Mouse (Mus musculus) liver, embryonic 12.5 days (tissue): ENCODE measurements around the gene Dennd5a. TPM values are rescaled to one million over a fixed set of nuclear protein-coding genes. Genes with fewer than 3 reads are reported as not detected.

Source experiments
- ATAC-seq: fragments of 200-750 bp; cut with Nextera tagmentation; 2 replicates; pipeline ENCODE4 v1.8.0; 2017; ENCODE audit warnings: moderate number of reproducible peaks, mild to moderate bottlenecking, moderate library complexity
- H3K27ac ChIP-seq: fragments of 300-500 bp; sonication (generic); 2 replicates; pipeline ENCODE4 v1.5.1; 2016; ENCODE audit warnings: mild to moderate bottlenecking
- H3K27me3 ChIP-seq: fragments of 300-500 bp; sonication (generic); replicated peaks from 2 replicates; pipeline ENCODE4 v1.6.1; 2016; ENCODE audit warnings: mild to moderate bottlenecking, moderate library complexity
- H3K36me3 ChIP-seq: fragments of 300-500 bp; sonication (generic); 2 replicates; pipeline ENCODE4 v1.6.1; 2016; ENCODE audit warnings: mild to moderate bottlenecking, moderate library complexity
- H3K4me1 ChIP-seq: fragments of 300-500 bp; sonication (generic); 2 replicates; pipeline ENCODE4 v1.6.1; 2016
- H3K4me2 ChIP-seq: fragments of 300-500 bp; sonication (generic); 2 replicates; pipeline ENCODE4 v1.6.1; 2016; ENCODE audit warnings: mild to moderate bottlenecking, moderate library complexity
- H3K4me3 ChIP-seq: fragments of 300-500 bp; sonication (generic); 2 replicates; pipeline ENCODE4 v1.5.1; 2016; ENCODE audit warnings: mild to moderate bottlenecking, moderate library complexity
- H3K9ac ChIP-seq: fragments of 300-500 bp; sonication (generic); 2 replicates; pipeline ENCODE4 v1.6.1; 2016; ENCODE audit warnings: mild to moderate bottlenecking, moderate library complexity
- H3K9me3 ChIP-seq: fragments of 300-500 bp; sonication (generic); replicated peaks from 2 replicates; pipeline ENCODE4 v1.6.1; 2016; ENCODE audit warnings: mild to moderate bottlenecking, moderate library complexity
- WGBS: fragments of 180-500 bp; shearing (Covaris S2); methylation state at CpG from one replicate; pipeline ENCODE4 v1.1.7; 2016; ENCODE audit not compliant: insufficient replicate concordance; 5-methylcytosine and 5-hydroxymethylcytosine counted together
- polyA plus RNA-seq: library from polyadenylated mRNA; unstranded; fragments of >200 nt; fragmentation: Nextera tagmentation; extraction: Ambion mirVana; gene quantifications from 2 replicates; pipeline ENCODE4 v1.2.1, GENCODE M21; 2016

Dennd5a gene
- polyA plus RNA-seq, 1 experiment from 2014 or later: 13.3 TPM

DNA sequence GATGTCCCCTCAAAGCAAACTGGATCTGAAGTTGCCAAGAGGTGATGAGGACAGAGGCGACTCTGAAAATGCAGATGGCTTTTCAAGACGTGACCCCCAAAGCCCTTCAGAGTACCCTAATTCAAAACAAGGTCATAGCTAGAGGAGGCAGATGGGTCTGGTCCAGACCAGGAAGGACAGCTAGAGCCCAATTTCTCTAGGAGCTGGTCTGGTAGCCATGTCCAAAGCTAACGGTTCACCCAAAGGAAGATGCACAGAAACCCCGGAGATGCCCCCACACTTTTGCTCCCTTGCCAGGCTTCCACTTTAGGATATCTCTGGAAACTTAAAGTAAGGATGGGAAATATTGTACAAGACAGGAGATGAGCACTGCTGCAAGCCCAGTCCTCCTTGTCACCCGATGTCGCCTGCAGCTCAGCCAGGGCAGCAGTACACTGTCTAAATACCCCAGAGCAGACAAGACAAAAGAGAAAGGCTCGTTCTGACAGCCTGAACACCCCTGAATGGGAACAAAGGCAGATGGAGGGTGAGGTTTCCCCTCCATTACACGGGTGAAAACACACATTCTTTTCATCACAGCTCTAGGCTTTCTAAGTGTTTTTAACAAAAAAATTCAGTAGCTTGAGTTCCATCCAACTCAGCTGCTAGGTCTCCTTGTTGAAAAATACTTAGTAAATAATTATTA lies 110.4 kb downstream of the Dennd5a start:
- ATAC-seq: no peak
- H3K27me3 ChIP-seq: peaks cover 21% of the 10 kb centered on the region; the same call in 1 of the 2 replicates
- WGBS: 67% methylated on average over 8 of the region's 8 CpGs
- H3K4me3 ChIP-seq: no peak overlapping the region
- no peaks in the 10 kb centered on the region for H3K36me3 ChIP-seq
- H3K4me1 ChIP-seq: peaks cover 33% of the 10 kb centered on the region
- H3K4me2 ChIP-seq: no peak overlapping the region
- no peaks in the 10 kb centered on the region for H3K9me3 ChIP-seq
- H3K27ac ChIP-seq: no peak overlapping the region
- no peak overlapping the region for H3K9ac ChIP-seq

DNA sequence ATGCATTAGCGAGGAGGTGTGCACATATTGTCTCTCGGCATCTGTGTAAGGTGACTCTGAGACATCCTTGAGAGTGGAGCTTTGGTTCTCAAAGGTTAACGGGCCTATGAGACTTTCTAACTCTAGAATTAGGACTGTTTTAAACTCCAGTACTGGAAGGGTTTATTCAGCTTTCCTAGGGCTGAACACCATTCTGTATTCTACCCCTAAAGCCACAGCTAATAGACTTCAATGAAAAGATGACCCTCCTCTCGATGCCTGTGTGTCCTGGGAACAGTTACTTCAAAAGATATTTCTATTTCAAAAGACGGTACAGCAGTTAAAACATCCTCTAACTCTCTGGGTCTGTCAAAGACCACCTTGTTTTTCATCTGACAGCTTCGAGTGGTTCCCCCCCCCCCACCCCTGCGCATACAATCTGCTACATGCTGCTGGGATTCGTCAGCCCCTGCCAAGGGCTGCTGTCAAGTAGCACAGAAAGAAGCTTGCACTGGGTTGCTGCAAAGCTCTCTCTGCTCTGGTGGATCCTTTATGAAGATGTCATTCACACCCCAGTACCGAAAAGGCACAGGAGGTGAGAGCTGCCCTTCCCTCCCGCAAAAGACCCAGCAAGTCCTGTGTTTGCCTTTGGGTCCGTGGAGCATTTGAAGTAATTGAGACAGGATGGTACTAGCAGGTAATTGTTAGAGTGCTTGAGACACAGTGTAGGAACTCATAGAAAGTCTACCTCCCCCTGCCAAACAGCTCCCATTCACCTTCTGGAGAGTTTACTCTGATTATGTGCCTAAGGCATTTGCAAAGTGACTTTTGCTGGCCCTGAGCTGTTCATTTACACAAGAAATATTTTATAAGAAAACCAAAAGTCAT lies 111.2 kb downstream of the Dennd5a start:
- 56% methylated on average over 11 of the region's 11 CpGs for WGBS
- ATAC-seq: no peak
- Histone ChIP-seq H3K4me2 (no peak overlapping the region), H3K27ac (no peak overlapping the region), H3K4me3 (no peak overlapping the region), H3K36me3 (no peaks in the 10 kb centered on the region), H3K9me3 (no peaks in the 10 kb centered on the region), H3K27me3 (peaks cover 21% of the 10 kb centered on the region; the same call in 1 of the 2 replicates), H3K9ac (no peak overlapping the region), H3K4me1 (peaks cover 25% of the 10 kb centered on the region)

DNA sequence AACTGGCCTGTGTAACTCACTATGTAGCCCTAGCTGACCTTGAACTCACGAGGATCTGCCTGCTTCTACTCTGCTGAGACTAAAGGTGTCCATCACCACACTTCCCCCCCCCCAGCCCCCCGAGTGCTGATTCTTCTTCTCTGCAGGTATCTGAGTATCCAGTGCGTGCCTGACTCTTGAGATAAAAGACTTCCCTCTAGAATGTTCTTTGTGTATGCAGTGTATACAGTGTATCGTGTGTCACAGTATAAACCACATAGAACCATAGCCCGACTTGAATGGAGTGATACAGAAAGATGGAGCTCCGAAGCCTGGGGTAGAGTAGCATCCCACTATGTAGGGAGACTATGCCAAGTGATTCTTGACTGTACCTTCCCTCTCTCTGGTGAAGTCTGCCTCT lies 116.2 kb downstream of the Dennd5a start:
- no peak overlapping the region for H3K4me2 ChIP-seq
- H3K9ac ChIP-seq: no peak overlapping the region
- H3K27me3 ChIP-seq: peaks cover 19% of the 10 kb centered on the region; the same call in 1 of the 2 replicates
- ATAC-seq: peak; percentile 51; the same call in 1 of the 2 replicates
- WGBS: 44% methylated on average over 6 of the region's 6 CpGs
- no peak overlapping the region for H3K27ac ChIP-seq
- H3K36me3 ChIP-seq: no peaks in the 10 kb centered on the region
- H3K4me1 ChIP-seq: no peaks in the 10 kb centered on the region; the same call in 1 of the 2 replicates
- no peaks in the 10 kb centered on the region for H3K9me3 ChIP-seq
- H3K4me3 ChIP-seq: no peak overlapping the region

Other genes with a start within 250 kb of the Dennd5a start
- gene BC051019, start 236.6 kb downstream of the Dennd5a start, polyA plus RNA-seq: 0.13 and 0.25 TPM in 2 replicates
- gene Ascl3, start 228.7 kb downstream of the Dennd5a start, polyA plus RNA-seq: not detected in 2 replicates
- gene Tmem9b, start 207.6 kb downstream of the Dennd5a start, polyA plus RNA-seq: 38.8 and 39.6 TPM in 2 replicates
- 0.59 and 0.67 TPM in 2 replicates for gene Nrip3, start 178.4 kb downstream of the Dennd5a start, polyA plus RNA-seq
- gene Scube2, start 94.8 kb downstream of the Dennd5a start, polyA plus RNA-seq: 0.04 and 0.19 TPM in 2 replicates
- 47.3 and 47.4 TPM in 2 replicates for gene Tmem41b, start 26.5 kb upstream of the Dennd5a start, polyA plus RNA-seq
- 35.8 and 35.9 TPM in 2 replicates for gene Ipo7, start 57.8 kb upstream of the Dennd5a start, polyA plus RNA-seq
- gene Zfp143, start 100.7 kb upstream of the Dennd5a start, polyA plus RNA-seq: 13.5 and 14.2 TPM in 2 replicates
- 23.6 and 24.9 TPM in 2 replicates for gene Wee1, start 161.6 kb upstream of the Dennd5a start, polyA plus RNA-seq